Mouse (Mus musculus) G1E (cell line): Measurements from ENCODE around the gene Nrxn3.

Source experiments
- CTCF ChIP-seq: IDR thresholded peaks from 2 replicates; pipeline ENCODE4 v1.5.1; 2012; ENCODE audit warnings: low read depth, low read length, inconsistent platforms, mixed read lengths
- GATA1 ChIP-seq: IDR thresholded peaks from 2 replicates; pipeline ENCODE4 v1.6.1; 2012; ENCODE audit warnings: borderline replicate concordance, low read length, inconsistent platforms, mixed read lengths
- GATA2 ChIP-seq: IDR thresholded peaks from 2 replicates; pipeline ENCODE4 v1.6.1; 2012; ENCODE audit warnings: low read depth, low read length, inconsistent platforms, borderline replicate concordance
- TAL1 ChIP-seq: conservative IDR thresholded peaks from 2 replicates; pipeline ENCODE4 v1.6.1; 2012; ENCODE audit warnings: low read depth, low read length, inconsistent platforms, mixed read lengths

DNA sequence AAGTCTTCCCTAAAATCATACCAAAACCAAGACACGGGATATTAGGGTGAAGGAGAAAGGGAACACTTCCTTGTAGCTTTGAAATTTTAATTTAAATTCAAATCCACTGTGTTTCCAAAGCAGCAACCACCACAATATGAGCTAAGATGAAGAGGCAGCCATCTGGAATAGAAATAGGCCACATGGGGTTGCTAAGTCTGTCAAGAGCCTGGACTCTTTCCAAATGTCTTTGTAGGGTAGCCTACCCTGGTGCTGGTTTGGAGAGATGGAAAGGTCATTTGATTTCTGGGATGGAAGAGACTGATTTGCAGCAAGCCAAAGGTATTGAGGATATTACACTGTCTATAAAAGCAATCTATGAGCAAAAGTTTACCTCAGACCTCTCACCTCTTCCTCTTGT is 539.6 kb downstream of the Nrxn3 start:
- TF ChIP-seq CTCF = no peak
- TF ChIP-seq GATA1 = no peak
- no peak for TF ChIP-seq TAL1
- no peak for TF ChIP-seq GATA2
